Mouse (Mus musculus): ENCODE data around the gene Phkb.
"Not testable (repeated sequence)": the region's sequence is repeated elsewhere in the genome, so short reads cannot be mapped to it uniquely, and the experiment has no call there.

DNA sequence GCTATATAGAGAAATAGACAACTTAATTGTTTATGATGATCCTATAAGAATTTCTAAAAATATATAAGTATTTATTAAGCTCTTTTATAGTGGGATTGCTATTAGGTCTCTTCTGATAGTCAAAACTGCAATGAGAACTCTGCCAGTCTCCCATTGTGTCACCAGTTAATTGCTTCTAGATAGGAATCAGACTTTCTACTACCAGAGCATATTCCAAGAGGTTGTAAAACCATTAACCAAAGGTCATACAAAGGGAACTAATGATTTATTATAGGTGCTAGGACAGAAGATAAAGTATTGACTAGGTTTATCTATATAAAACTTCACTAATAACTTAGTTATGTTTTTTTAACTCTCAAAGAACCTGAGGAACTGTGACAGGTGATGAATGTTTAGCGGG, 44.4 kb upstream of the Phkb start:
- TF ChIP-seq CTCF, EP300 (IDR thresholded peaks at IDR 0.05; ENCODE audit: low read depth): not testable (repeated sequence)

Data from liver, embryonic 14.5 days (tissue).